Mouse (Mus musculus) cerebellum, adult 2 months (tissue): ENCODE results near the gene Evpl.

ENCODE experiments used
- CTCF ChIP-seq: fragments of 200-500 bp; IDR thresholded peaks from 2 replicates; pipeline ENCODE4 v1.5.1; 2011; ENCODE audit warnings: low read depth, mild to moderate bottlenecking, control low read depth, low read length, moderate library complexity, borderline replicate concordance; ENCODE audit not compliant: insufficient read depth
- POLR2A ChIP-seq: fragments of 200-500 bp; IDR thresholded peaks from 2 replicates; pipeline ENCODE4 v1.6.1; 2011; ENCODE audit warnings: low read length, control low read depth, borderline replicate concordance; ENCODE audit not compliant: insufficient read depth

DNA sequence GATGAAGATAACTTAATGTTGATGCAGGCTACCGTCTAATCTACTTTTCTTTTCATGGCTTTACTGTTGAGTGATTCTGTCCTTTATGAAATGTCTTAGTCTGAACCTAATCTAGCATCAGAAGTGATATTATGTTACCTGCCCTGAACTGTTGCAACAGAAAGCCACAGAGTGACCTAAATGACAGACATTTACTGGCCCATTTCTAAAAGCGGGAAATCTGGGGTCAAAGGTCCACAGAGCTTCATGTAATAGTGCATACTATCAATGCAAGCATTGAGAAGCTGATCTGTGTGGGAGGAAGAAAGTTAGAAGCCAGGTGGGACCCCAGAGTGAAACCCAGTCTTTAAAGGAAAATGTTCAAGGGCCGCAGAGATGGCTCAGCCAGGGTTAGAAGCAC lies 34.7 kb downstream of the Evpl start:
- no peak for TF ChIP-seq POLR2A
- TF ChIP-seq CTCF, result no peak
